Mouse (Mus musculus) kidney, postnatal 4 days (tissue): ENCODE measurements around the gene Pilra.
"Not testable (repeated sequence)": the region's sequence is repeated elsewhere in the genome, so short reads cannot be mapped to it uniquely, and the experiment has no call there.

Source experiments
- DNase-seq, 2 experiments: peaks; one replicate each; pipeline ENCODE4 v3.0.0; 2021; ENCODE audit warnings: mixed read lengths in 2 of 2

Gene Pilra

GRCm38 (mm10) chr5:137835966-137836520 lies at the start of gene Pilra:
TSS of gene Pilra (minus strand) at chr5:137836281.
- DNase-seq: not testable (repeated sequence)

DNA sequence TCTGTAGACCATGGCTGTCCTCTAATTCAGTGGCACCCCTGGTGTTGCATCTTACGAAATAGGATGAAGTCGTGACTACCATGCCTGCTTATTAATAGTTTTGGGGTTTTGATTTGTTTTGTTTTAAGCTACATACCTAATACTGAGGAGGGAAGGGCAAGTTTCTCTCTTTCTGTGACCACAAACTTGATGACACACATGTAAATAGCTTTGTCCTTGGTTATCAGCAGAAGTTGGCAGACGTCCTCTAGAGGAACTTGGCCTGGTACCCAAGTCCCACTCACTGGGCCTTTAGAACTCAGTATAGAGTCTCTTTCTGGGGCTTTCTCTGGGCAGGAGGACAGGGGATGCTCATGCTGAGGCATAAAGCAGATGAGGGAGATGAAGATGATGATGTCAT lies 47.3 kb upstream of the Pilra start:
- no peak for DNase-seq

DNA sequence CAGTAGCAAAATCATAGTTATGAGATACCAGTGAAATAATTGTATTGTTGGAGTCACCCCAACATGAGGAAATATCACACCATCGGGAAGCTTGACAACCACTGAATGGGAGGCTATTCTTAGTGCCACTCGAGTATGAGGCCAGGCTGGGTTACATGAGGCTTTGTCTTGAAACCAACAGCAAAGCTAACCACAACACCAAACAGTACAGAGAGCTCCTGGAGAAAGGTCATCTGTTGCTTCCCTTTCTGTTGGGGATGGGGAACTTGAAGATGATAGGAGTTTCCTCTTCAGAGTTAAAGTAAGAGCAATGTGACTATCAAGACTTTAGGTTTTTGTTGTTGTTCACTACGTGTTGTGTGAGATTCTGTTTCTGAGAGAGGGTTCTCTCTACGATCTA lies 46.8 kb upstream of the Pilra start:
- no peak for DNase-seq

- peak; percentile 71 to 73 for DNase-seq
Measured at GRCm38 (mm10) chr5:137877860-137878259, 41.8 kb upstream of the Pilra start.

- DNase-seq: no peak
Measured at GRCm38 (mm10) chr5:137875054-137875453, 39.0 kb upstream of the Pilra start.

- not testable (repeated sequence) for DNase-seq
Measured at GRCm38 (mm10) chr5:137872381-137872702, 36.3 kb upstream of the Pilra start.

- not testable (repeated sequence) for DNase-seq
Measured at GRCm38 (mm10) chr5:137871644-137872380, 35.7 kb upstream of the Pilra start, which contains the start of gene Pilrb2. TSS of gene Pilrb2 (minus strand) at chr5:137871815.

GRCm38 (mm10) chr5:137868600-137868999 lies 32.5 kb upstream of the Pilra start:
- DNase-seq: not testable (repeated sequence)

GRCm38 (mm10) chr5:137864008-137864407 lies 27.9 kb upstream of the Pilra start:
- DNase-seq: not testable (repeated sequence)

- not testable (repeated sequence) for DNase-seq
Measured at GRCm38 (mm10) chr5:137857960-137858710, 22.1 kb upstream of the Pilra start, which contains the start of gene Pilrb1. TSS of gene Pilrb1 (minus strand) at chr5:137858106.

DNA sequence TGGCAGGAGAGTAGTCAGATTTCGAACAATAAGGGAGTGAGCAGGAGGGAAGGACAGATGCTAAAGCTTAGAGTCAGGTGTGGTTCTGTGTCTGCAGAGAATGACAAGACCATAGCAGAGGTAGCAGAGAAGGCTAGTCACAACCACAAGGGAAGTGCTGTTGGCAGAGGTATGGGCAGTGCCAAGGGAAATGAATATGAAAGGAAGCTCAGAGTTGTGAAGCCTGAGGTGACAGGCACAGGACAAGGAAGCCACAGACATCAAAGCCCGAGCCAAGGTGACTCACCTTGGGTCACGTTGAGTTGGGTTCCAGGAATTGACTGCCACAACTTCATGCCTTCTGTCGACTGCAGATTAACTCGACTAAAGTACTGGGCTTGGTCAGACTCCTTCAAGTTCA lies 20.8 kb upstream of the Pilra start:
- DNase-seq: peak in 1 of 2 experiments; percentile 15

DNA sequence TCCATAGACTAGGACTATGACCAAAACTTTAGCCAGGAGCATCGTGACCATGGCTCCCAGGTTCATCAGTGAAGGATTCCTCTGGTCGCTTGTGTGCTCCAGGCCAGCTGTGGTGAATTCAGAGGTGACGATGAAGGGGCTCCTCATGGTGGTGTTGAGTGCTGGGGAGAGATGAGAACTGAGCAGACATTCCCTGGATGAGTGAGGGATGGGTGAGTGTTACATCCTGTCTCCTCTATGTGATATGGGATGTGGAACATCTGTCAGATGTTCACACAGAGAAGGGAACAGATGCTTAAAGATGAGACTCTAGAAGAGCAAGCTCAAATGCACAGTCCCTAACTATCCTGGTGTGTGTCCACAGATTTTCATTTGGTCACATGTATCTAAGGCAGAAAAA lies 18.8 kb upstream of the Pilra start:
- not testable (repeated sequence) for DNase-seq

GRCm38 (mm10) chr5:137850313-137850712 lies 14.2 kb upstream of the Pilra start:
- not testable (repeated sequence) for DNase-seq

- not testable (repeated sequence) for DNase-seq
Measured at GRCm38 (mm10) chr5:137837110-137837509, 1.0 kb upstream of the Pilra start.

DNA sequence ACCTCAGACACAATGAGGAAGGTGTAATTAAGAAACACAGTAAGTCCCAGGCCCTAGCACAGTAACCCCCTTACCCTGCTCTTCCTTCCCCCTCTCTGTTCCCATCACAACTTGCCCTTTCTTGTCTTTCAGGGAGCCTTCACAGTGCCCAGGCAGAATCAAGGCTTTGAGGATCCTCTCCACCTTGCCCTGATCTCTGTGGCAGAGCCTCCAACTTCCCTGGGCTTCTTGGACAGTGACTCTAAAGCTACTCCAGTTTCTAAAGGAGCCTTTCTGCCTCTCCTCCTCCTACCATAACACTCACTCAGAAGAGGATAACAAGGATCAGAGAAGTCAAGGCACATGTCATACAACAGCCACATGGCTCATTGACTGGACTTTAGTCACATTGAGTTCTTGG lies 530 bp upstream of the Pilra start:
- no peak for DNase-seq

DNA sequence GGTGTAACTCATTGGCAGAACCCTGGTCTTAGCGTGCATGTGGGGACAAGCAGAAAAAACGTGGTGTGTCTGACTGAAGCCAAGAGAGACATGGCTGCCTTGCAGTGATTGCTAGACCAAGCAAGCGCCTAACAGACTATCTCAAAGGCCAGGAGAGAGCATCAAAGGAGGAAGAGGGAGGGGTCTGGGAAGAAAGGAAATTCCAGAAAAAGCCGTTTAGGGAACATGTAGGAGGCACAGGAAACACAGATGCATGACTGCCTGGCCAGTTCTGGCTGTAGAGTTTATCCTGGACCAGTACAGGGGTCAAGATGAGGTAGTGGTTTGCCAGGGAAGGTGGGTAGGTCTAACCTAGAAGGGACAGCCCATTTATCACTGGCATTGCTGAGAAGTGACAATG lies 2.6 kb downstream of the Pilra start:
- no peak for DNase-seq

DNA sequence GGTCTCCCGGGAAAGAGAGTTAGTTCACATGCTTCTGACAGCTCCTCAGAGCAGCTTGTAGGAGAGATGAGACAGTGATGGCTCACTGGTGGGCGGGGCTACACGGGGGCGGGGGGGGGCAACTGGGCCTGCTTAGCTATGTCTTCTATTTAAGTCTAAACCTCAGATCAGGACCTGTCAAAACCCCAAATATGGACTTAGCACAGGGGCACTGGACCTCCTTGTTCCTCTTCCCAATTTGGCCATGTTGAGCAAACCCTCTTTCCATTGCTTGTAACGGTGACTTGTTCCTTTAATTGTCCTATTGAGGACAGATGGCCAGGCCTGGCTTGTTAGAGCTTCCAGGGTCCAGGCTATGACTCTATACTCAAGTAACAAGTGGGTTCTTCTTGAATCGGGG lies 4.6 kb downstream of the Pilra start:
- no peak for DNase-seq

GRCm38 (mm10) chr5:137831106-137831505 lies 5.0 kb downstream of the Pilra start:
- DNase-seq: no peak

GRCm38 (mm10) chr5:137830238-137830637 lies 5.8 kb downstream of the Pilra start:
- DNase-seq: no peak

- no peak for DNase-seq
Measured at GRCm38 (mm10) chr5:137828694-137829093, 7.4 kb downstream of the Pilra start.

GRCm38 (mm10) chr5:137826421-137826820 lies 9.7 kb downstream of the Pilra start:
- DNase-seq: no peak

DNA sequence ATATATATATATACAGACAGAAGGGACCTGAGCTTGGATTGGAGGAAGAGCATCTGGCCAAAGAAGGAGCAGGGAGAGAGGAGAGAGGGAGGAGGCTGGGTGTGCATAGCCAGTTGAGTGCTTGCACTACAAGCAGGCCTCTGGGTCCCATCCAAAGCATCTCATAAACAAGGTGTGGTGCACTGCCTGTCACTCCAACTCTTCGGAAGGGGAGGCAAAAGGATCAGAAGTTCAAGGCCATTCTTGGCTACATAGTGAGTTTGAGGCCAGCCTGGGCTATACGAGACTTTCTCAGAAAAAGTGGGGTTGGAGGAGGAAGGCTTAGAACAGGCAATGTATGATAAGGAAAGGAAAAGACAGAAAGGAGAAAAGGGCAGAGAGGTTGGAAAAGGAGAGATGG lies 10.1 kb downstream of the Pilra start:
- no peak for DNase-seq

DNA sequence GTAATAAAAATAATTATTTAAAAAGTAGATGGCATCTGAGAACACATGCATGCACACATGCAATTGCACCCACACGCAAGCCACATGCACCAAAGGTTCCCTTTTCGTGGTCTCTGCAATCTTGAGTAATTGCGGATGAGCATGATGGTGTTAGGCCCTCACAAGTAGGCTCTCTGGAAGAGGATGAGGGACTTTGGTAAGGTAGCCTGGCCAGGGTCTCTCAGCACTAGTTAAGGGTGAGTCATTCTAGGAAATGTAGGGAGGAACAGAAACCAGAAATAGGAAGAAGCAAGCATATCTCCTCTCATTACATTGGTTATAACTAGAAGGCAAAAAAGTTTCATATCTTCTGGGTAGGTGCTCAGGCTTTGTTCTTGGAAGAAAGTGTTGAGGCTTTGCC lies 11.1 kb downstream of the Pilra start:
- DNase-seq: no peak
